ENCODE assay signal across 17 mouse cellular contexts in the genomic region with DNA sequence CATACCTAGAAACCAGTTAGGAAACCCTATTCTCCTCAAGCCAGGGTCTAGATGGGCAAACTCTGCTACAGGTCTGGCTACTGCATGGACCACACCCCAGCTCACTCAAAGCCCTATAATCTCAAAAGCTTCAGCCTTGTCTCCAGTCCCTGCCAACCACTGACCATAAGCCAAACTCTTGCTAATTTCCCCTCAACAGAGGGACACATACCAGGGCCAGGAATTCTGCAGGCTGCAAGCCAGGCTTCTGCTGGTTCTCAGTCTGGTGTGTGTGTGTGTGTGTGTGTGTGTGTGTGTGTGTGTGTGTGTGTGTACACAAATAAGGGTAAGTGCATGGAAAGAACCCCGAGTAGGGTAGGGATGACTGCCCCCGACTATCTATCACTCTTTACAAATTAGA. TPM values are rescaled to one million over a fixed set of nuclear protein-coding genes. Genes with fewer than 3 reads are reported as not detected.
DNase-seq lines count a peak whose midpoint lies in the region; ATAC-seq lines count a peak whose summit lies in the region.
"Had no signal": no experiment of that assay in that cellular context is flagged by ENCODE, and none has a peak within 500 bp of the region (broad histone marks: within the 10 kb centered on the region; RNA-seq: fewer than 3 reads in every experiment).

No protein-coding gene starts in this region.

- peak overlapping the region; percentile 66 for H3K4me2 ChIP-seq in hindbrain, embryonic 15.5 days
- peak overlapping the region; percentile 67 for H3K4me2 ChIP-seq in neural tube, embryonic 14.5 days (ENCODE audit: low read depth, low read length)
- H3K4me2 ChIP-seq: liver, embryonic 12.5 days had no signal

- WGBS in hindbrain, embryonic 15.5 days = 69% methylated on average over 2 of the region's 2 CpGs
- WGBS in neural tube, embryonic 14.5 days = 88% methylated on average over 1 of the region's 2 CpGs

- peak overlapping the region; percentile 63; the same call in 1 of the 2 replicates for H3K4me3 ChIP-seq in hindbrain, embryonic 15.5 days
- peak overlapping the region; percentile 7; the same call in 1 of the 2 replicates for H3K4me3 ChIP-seq in neural tube, embryonic 14.5 days (ENCODE audit: low read depth, low read length)
- H3K4me3 ChIP-seq: erythroblast, embryonic 14.5 days; heart, adult 2 months; intestine, embryonic 15.5 days; liver, embryonic 12.5 days had no signal

- peaks cover 25% of the 10 kb centered on the region for H3K4me1 ChIP-seq in hindbrain, embryonic 15.5 days (replicated peaks)
- H3K4me1 ChIP-seq in neural tube, embryonic 14.5 days (ENCODE audit: control insufficient read depth, insufficient read depth, low read length) = peaks cover 13% of the 10 kb centered on the region
- H3K4me1 ChIP-seq: intestine, embryonic 15.5 days; liver, embryonic 12.5 days had no signal

- H3K36me3 ChIP-seq in hindbrain, embryonic 15.5 days = no peaks in the 10 kb centered on the region
- no peaks in the 10 kb centered on the region for H3K36me3 ChIP-seq in neural tube, embryonic 14.5 days (ENCODE audit: control insufficient read depth, insufficient read depth, low read length)
- H3K36me3 ChIP-seq: intestine, embryonic 15.5 days; liver, embryonic 12.5 days had no signal

- DNase-seq in lung, postnatal 10 days = peak; percentile 27
- no peak for DNase-seq in lung, postnatal 14 days
- DNase-seq in cerebellum, adult 9-10 months = peak; percentile 89
- DNase-seq in adrenal gland, postnatal 36 days = no peak
- DNase-seq in thymus, postnatal 36 days = no peak
- DNase-seq in gastrocnemius, adult 18-20 months (ENCODE audit: low spot score) = no peak
- DNase-seq: heart, adult 2 months; layer of hippocampus, postnatal 36 days; spleen, adult 18-20 months; thymus, adult 2 months had no signal

- peaks cover 40% of the 10 kb centered on the region for H3K27me3 ChIP-seq in hindbrain, embryonic 15.5 days
- peaks cover 16% of the 10 kb centered on the region for H3K27me3 ChIP-seq in neural tube, embryonic 14.5 days (ENCODE audit: control insufficient read depth, insufficient read depth, low read length)

- no peaks in the 10 kb centered on the region for H3K9me3 ChIP-seq in hindbrain, embryonic 15.5 days
- no peaks in the 10 kb centered on the region for H3K9me3 ChIP-seq in neural tube, embryonic 14.5 days (ENCODE audit: control insufficient read depth, low read length)
- H3K9me3 ChIP-seq: intestine, embryonic 15.5 days; liver, embryonic 12.5 days had no signal

- no peak overlapping the region for H3K9ac ChIP-seq in hindbrain, embryonic 15.5 days
- no peak overlapping the region for H3K9ac ChIP-seq in neural tube, embryonic 14.5 days (replicated peaks; ENCODE audit: low read depth, low read length)
- H3K9ac ChIP-seq: intestine, embryonic 15.5 days; liver, embryonic 12.5 days had no signal

- ATAC-seq in hindbrain, embryonic 15.5 days (ENCODE audit: low FRiP score, low read depth) = no peak
- ATAC-seq in neural tube, embryonic 14.5 days (ENCODE audit: low read depth) = no peak
- ATAC-seq: activated CD4-positive, CD25-positive, alpha-beta regulatory T cell, adult 4 months; intestine, embryonic 15.5 days; liver, embryonic 12.5 days had no signal

- H3K27ac ChIP-seq in hindbrain, embryonic 15.5 days (replicated peaks) = no peak overlapping the region
- no peak overlapping the region for H3K27ac ChIP-seq in neural tube, embryonic 14.5 days (ENCODE audit: low read depth, low read length)
- H3K27ac ChIP-seq: heart, adult 2 months; intestine, embryonic 15.5 days; liver, embryonic 12.5 days; macrophage had no signal

RNA-seq across cellular contexts. Expression of a gene that starts 2.1 kb away (rescaled TPM):
- polyA plus RNA-seq in hindbrain, embryonic 15.5 days (2015; fragmentation: Nextera tagmentation; extraction: Ambion mirVana) = 10.3 and 10.5 TPM in 2 replicates
- 6.3 and 6.9 TPM in 2 replicates for polyA plus RNA-seq in neural tube, embryonic 14.5 days (2014; fragmentation: Nextera tagmentation; extraction: Ambion mirVana)
- total RNA-seq in adrenal gland, postnatal 36 days (2021) = 1 to 10 TPM; 2.0 TPM
- under 1 TPM; 0.16 to 0.31 TPM for total RNA-seq in gastrocnemius, adult 18-20 months (2021)
- polyA plus RNA-seq: activated CD4-positive, CD25-positive, alpha-beta regulatory T cell, adult 4 months; erythroblast, embryonic 14.5 days; macrophage had no signal

RNA-seq across cellular contexts. Expression of a gene that starts 24.2 kb away (rescaled TPM):
- 53.1 and 63.9 TPM in 2 replicates for polyA plus RNA-seq in hindbrain, embryonic 15.5 days (2015; fragmentation: Nextera tagmentation; extraction: Ambion mirVana)
- polyA plus RNA-seq in neural tube, embryonic 14.5 days (2014; fragmentation: Nextera tagmentation; extraction: Ambion mirVana) = 45.6 and 47.4 TPM in 2 replicates
- total RNA-seq in adrenal gland, postnatal 36 days (2021) = 10 to 100 TPM; 43.3 to 53.9 TPM
- total RNA-seq in gastrocnemius, adult 18-20 months (2021) = 10 to 100 TPM; 11.2 to 13.7 TPM

RNA-seq across cellular contexts. Expression of a gene that starts 39.1 kb away (rescaled TPM):
- polyA plus RNA-seq in hindbrain, embryonic 15.5 days (2015; fragmentation: Nextera tagmentation; extraction: Ambion mirVana) = 30.3 and 32.9 TPM in 2 replicates
- polyA plus RNA-seq in neural tube, embryonic 14.5 days (2014; fragmentation: Nextera tagmentation; extraction: Ambion mirVana) = 33.4 and 38.9 TPM in 2 replicates
- 1 to 10 TPM; 8.7 to 9.8 TPM for total RNA-seq in adrenal gland, postnatal 36 days (2021)
- 1 to 10 TPM; 1.1 to 1.3 TPM for total RNA-seq in gastrocnemius, adult 18-20 months (2021)
- polyA plus RNA-seq: erythroblast, embryonic 14.5 days had no signal

Comparison
In these comparisons a context has a peak if more than half of its experiments do, and no peak if none do; other contexts are left out.
1. DNase-seq: peak in lung, postnatal 10 days (single experiment) and cerebellum, adult 9-10 months (single experiment); none in lung, postnatal 14 days (single experiment), adrenal gland, postnatal 36 days (0 of 2), thymus, postnatal 36 days (0 of 2) and gastrocnemius, adult 18-20 months (single experiment).
2. RNA of a gene that starts 39.1 kb away (total RNA-seq): 8.7 to 9.8 TPM in adrenal gland, postnatal 36 days; 1.1 to 1.3 TPM in gastrocnemius, adult 18-20 months; every median in the first group is over 4 times any median in the second.